29 mouse cellular contexts compared by ENCODE assay signal in genomic region chr11:38066091-38066490, GRCm38 (mm10).
DNase-seq lines count a peak whose midpoint lies in the region; ATAC-seq and TF ChIP-seq lines count a peak whose summit lies in the region.
"Had no signal": no experiment of that assay in that cellular context is flagged by ENCODE, and none has a peak within 500 bp of the region (broad histone marks: within the 10 kb centered on the region; RNA-seq: fewer than 3 reads in every experiment).

No protein-coding gene starts in this region.

- H3K9me3 ChIP-seq in heart, embryonic 10.5 days, result no peaks in the 10 kb centered on the region
- H3K9me3 ChIP-seq in heart, embryonic 16.5 days (replicated peaks; ENCODE audit: control insufficient read depth, low read length), result no peaks in the 10 kb centered on the region
- no peaks in the 10 kb centered on the region for H3K9me3 ChIP-seq in stomach, postnatal 0 days (ENCODE audit: control insufficient read depth, low read length)
- H3K9me3 ChIP-seq: embryonic facial prominence, embryonic 10.5 days; embryonic facial prominence, embryonic 13.5 days; forebrain, embryonic 12.5 days; hindbrain, embryonic 10.5 days; hindbrain, embryonic 13.5 days; intestine, embryonic 15.5 days had no signal

- no peaks in the 10 kb centered on the region for H3K27me3 ChIP-seq in heart, embryonic 10.5 days (ENCODE audit: insufficient read depth, poor library complexity, severe bottlenecking)
- H3K27me3 ChIP-seq in heart, embryonic 16.5 days (ENCODE audit: control insufficient read depth, insufficient read depth, low read length), result no peaks in the 10 kb centered on the region
- no peaks in the 10 kb centered on the region for H3K27me3 ChIP-seq in stomach, postnatal 0 days (ENCODE audit: control insufficient read depth, insufficient read depth, low read length)
- H3K27me3 ChIP-seq: embryonic facial prominence, embryonic 13.5 days; forebrain, embryonic 12.5 days; intestine, embryonic 15.5 days had no signal

- ATAC-seq in heart, embryonic 16.5 days (replicated peaks; ENCODE audit: extremely low read depth, insufficient read depth, low FRiP score), result no peak
- ATAC-seq in stomach, postnatal 0 days (ENCODE audit: low FRiP score, low TSS enrichment), result no peak
- ATAC-seq: CD4-positive, CD25-positive, alpha-beta regulatory T cell, adult 4 months; forebrain, embryonic 16.5 days; hindbrain, embryonic 16.5 days; intestine, embryonic 15.5 days had no signal

- 73% methylated on average over 5 of the region's 5 CpGs for WGBS in heart, embryonic 10.5 days
- WGBS in heart, embryonic 16.5 days, result 47% methylated on average over 5 of the region's 5 CpGs
- WGBS in stomach, postnatal 0 days, result 80% methylated on average over 5 of the region's 5 CpGs

- intact Hi-C loops in heart, postnatal 25 days (cut with DNase I), result no loop called here
- intact Hi-C loops in heart, postnatal 10 days (cut with DNase I), result no loop called here

- no peak for TF ChIP-seq CTCF in stomach, postnatal 0 days (IDR thresholded peaks at IDR 0.05; ENCODE audit: low read depth)

- no peak overlapping the region for H3K4me3 ChIP-seq in heart, embryonic 10.5 days
- no peak overlapping the region for H3K4me3 ChIP-seq in heart, embryonic 16.5 days (ENCODE audit: low read length)
- H3K4me3 ChIP-seq in stomach, postnatal 0 days (ENCODE audit: low read depth, low read length), result no peak overlapping the region
- H3K4me3 ChIP-seq: embryonic facial prominence, embryonic 10.5 days; embryonic facial prominence, embryonic 13.5 days; erythroblast, embryonic 14.5 days; forebrain, embryonic 12.5 days; gastrocnemius, adult 2 months; heart, adult 2 months; hindbrain, embryonic 10.5 days; hindbrain, embryonic 13.5 days; intestine, embryonic 15.5 days had no signal

- H3K27ac ChIP-seq in heart, embryonic 10.5 days, result no peak overlapping the region
- H3K27ac ChIP-seq in heart, embryonic 16.5 days (ENCODE audit: low read length), result 0 out of 2 replicates have a peak overlapping the region, but pooled peaks have one; percentile 51
- H3K27ac ChIP-seq in stomach, postnatal 0 days (replicated peaks), result no peak overlapping the region
- H3K27ac ChIP-seq: embryonic facial prominence, embryonic 10.5 days; embryonic facial prominence, embryonic 13.5 days; forebrain, embryonic 12.5 days; gastrocnemius, adult 2 months; heart, adult 2 months; hindbrain, embryonic 10.5 days; hindbrain, embryonic 13.5 days; intestine, embryonic 15.5 days had no signal

- no peak overlapping the region for H3K4me2 ChIP-seq in heart, embryonic 16.5 days (ENCODE audit: low read depth, low read length)
- no peak overlapping the region for H3K4me2 ChIP-seq in stomach, postnatal 0 days (replicated peaks; ENCODE audit: low read depth)
- H3K4me2 ChIP-seq: embryonic facial prominence, embryonic 13.5 days; forebrain, embryonic 12.5 days; hindbrain, embryonic 13.5 days; intestine, embryonic 15.5 days had no signal

- H3K36me3 ChIP-seq in heart, embryonic 10.5 days, result no peaks in the 10 kb centered on the region
- no peaks in the 10 kb centered on the region for H3K36me3 ChIP-seq in heart, embryonic 16.5 days (ENCODE audit: control insufficient read depth, insufficient read depth)
- no peaks in the 10 kb centered on the region for H3K36me3 ChIP-seq in stomach, postnatal 0 days (ENCODE audit: control insufficient read depth, insufficient read depth, low read length)
- H3K36me3 ChIP-seq: embryonic facial prominence, embryonic 10.5 days; embryonic facial prominence, embryonic 13.5 days; forebrain, embryonic 12.5 days; hindbrain, embryonic 10.5 days; hindbrain, embryonic 13.5 days; intestine, embryonic 15.5 days had no signal

- no peaks in the 10 kb centered on the region for H3K4me1 ChIP-seq in heart, embryonic 10.5 days
- 0 out of 2 replicates have a peak, but pooled peaks cover 2% of the 10 kb centered on the region for H3K4me1 ChIP-seq in heart, embryonic 16.5 days (ENCODE audit: control insufficient read depth, insufficient read depth, low read length)
- H3K4me1 ChIP-seq in stomach, postnatal 0 days (replicated peaks; ENCODE audit: control insufficient read depth, insufficient read depth), result no peaks in the 10 kb centered on the region
- H3K4me1 ChIP-seq: embryonic facial prominence, embryonic 10.5 days; embryonic facial prominence, embryonic 13.5 days; hindbrain, embryonic 10.5 days; hindbrain, embryonic 13.5 days; intestine, embryonic 15.5 days had no signal

- no peak for TF ChIP-seq EP300 in stomach, postnatal 0 days (optimal IDR thresholded peaks at IDR 0.05)

- DNase-seq in heart, adult 11 months, result peak; percentile 61
- DNase-seq in heart, postnatal 25 days (ENCODE audit: low spot score), result no peak
- DNase-seq in heart, adult 9 months (ENCODE audit: low spot score in 2 of 2), result peak; percentile 1 to 16
- DNase-seq in heart, embryonic 10.5 days (ENCODE audit: low spot score), result no peak
- peak; percentile 43 to 44 for DNase-seq in heart, postnatal 10 days
- no peak for DNase-seq in spleen, postnatal 36 days (ENCODE audit: low spot score in 2 of 2)
- no peak for DNase-seq in stomach, postnatal 0 days (ENCODE audit: low spot score)
- DNase-seq: adrenal gland, adult 8-10 months; cerebellum, adult 11-12 months; cerebellum, adult 8-10 months; cerebellum, postnatal 10 days; cerebellum, postnatal 36 days; embryo, embryonic 11 days; gastrocnemius, adult 2 months; gastrocnemius, postnatal 14 days; kidney, adult 11 months; kidney, adult 8-10 months had no signal

- H3K9ac ChIP-seq in heart, embryonic 16.5 days (ENCODE audit: low read length), result no peak overlapping the region
- no peak overlapping the region for H3K9ac ChIP-seq in stomach, postnatal 0 days (ENCODE audit: low read length)
- H3K9ac ChIP-seq: embryonic facial prominence, embryonic 13.5 days; forebrain, embryonic 12.5 days; hindbrain, embryonic 13.5 days; intestine, embryonic 15.5 days had no signal

Comparison
In these comparisons a context has a peak if more than half of its experiments do, and no peak if none do; other contexts are left out.
1. DNase-seq: peak in heart, adult 11 months (single experiment), heart, adult 9 months (2 of 2) and heart, postnatal 10 days (2 of 2); none in heart, postnatal 25 days (single experiment), heart, embryonic 10.5 days (single experiment), spleen, postnatal 36 days (0 of 2) and stomach, postnatal 0 days (single experiment).